Mouse (Mus musculus) bone marrow, adult 2 months (tissue): ENCODE measurements at regions not wholly inside any gene's neighbourhood (a gene's known extent, or its start where the extent isn't known, plus 50 kb on each side); places are given as distances from the start of the nearest gene placed in this dataset.

Experiments
- CTCF ChIP-seq: fragments of 200-500 bp; IDR thresholded peaks from 2 replicates; pipeline ENCODE4 v1.5.1; 2011; ENCODE audit warnings: low read length, control low read depth; ENCODE audit not compliant: control insufficient read depth, insufficient read depth
- POLR2A ChIP-seq: fragments of 200-500 bp; IDR thresholded peaks from 2 replicates; pipeline ENCODE4 v1.6.1; 2011; ENCODE audit warnings: low read depth, mild to moderate bottlenecking, control low read depth, low read length, borderline replicate concordance; ENCODE audit not compliant: control insufficient read depth

GRCm38 (mm10) chr13:83744981-83745555 lies 241.2 kb downstream of the Mef2c start:
- TF ChIP-seq CTCF (no peak), POLR2A (no peak)
